Mouse (Mus musculus): ENCODE results near the gene Pxdn.

GRCm38 (mm10) chr12:29980076-29980475 is 42.7 kb downstream of the Pxdn start:
- no peak for TF ChIP-seq CTCF (IDR thresholded peaks at IDR 0.05)
- no peak for TF ChIP-seq POLR2A (IDR thresholded peaks at IDR 0.05; ENCODE audit: insufficient read depth, low read depth, low read length)

All from heart, adult 2 months (tissue).